Mouse (Mus musculus) frontal cortex, postnatal 36 days (tissue): ENCODE measurements around the gene Mob3a.
A peak's percentile ranks its signal among the peaks of the same experiment; 100 is the strongest.

ENCODE experiments used
- DNase-seq, 2 experiments: peaks; one replicate each; pipeline ENCODE4 v3.0.0; 2022; ENCODE audit warnings: low spot score in 2 of 2

Gene Mob3a

DNA sequence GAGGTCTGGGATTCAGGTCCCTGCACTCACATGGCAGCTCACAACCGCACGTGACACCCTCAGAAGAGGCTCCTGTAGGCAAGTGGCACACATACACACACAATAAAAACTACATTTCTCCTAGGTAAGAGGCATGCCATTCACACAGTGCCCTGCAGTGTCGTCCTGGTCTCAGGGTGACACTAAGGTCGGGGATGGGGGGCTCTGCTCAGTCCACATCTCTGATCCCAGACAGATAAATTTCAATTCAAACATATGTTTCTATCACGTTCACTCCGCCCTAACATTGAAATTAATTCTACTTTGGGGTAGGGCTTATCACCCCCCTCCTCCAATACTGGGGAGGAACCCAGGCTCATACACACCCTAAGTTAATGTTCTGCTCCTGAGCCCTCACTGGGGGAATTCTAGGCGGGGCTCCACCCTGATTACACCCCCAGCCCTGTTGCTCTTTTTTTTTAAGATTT lies 1.7 kb downstream of the Mob3a start:
- no peak for DNase-seq

DNA sequence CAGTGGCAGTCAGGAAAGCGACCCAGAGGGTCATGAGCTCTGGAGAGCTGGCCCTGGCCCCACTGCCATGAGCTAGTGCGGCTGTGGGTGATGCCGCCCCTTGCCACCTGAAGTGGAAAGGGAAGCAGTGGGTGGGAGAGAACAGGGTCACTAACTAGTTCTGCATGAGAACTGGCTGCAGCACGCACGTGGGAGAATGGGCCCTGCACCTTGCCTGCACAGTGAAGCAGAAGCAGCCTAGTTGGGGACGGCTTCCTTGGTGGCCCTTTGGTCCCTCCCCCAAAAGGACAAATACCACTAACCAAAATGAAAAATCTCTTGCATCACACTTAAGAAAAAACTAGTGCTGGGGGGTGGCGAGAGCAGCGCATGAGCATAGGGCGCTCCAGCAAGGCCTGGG lies 3.2 kb downstream of the Mob3a start:
- no peak for DNase-seq

DNA sequence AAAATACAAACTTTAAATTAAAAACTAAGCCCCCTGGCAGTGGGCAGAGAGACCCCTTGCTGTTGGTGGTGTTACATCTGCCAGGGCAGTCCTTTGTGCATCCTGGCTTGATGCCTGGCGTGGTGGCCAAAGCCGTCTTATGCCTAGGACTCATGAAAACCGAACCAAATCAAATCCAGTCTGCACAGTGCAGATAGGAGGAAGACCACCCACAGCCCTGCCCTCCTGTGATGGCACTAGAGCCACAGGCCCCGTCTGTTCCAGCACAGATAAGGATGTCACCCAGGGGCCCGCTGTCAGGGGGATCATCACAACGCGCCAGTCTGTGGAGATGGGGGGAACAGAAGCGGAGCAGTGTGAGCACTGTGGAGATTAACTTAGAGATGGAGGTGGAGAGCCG lies 4.0 kb downstream of the Mob3a start:
- DNase-seq, result no peak

DNA sequence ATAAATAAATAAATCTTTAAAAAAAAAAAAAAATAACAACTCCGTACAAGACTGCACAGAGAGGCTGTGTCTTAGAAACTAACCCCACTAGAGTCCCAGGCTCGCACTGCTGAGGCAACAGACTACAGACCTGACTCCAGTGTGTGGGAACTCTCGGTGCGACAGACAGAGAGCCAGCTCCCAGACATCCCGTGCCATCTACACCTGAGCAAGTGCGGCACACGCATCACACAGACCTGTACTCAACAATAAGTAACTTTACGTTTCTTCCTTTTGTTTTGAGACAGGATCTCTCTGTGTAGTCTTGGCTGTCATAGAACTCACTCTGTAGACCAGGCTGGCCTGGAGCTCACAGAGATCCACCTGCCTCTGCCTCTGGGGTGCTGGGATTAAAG lies 4.4 kb downstream of the Mob3a start:
- no peak for DNase-seq

DNA sequence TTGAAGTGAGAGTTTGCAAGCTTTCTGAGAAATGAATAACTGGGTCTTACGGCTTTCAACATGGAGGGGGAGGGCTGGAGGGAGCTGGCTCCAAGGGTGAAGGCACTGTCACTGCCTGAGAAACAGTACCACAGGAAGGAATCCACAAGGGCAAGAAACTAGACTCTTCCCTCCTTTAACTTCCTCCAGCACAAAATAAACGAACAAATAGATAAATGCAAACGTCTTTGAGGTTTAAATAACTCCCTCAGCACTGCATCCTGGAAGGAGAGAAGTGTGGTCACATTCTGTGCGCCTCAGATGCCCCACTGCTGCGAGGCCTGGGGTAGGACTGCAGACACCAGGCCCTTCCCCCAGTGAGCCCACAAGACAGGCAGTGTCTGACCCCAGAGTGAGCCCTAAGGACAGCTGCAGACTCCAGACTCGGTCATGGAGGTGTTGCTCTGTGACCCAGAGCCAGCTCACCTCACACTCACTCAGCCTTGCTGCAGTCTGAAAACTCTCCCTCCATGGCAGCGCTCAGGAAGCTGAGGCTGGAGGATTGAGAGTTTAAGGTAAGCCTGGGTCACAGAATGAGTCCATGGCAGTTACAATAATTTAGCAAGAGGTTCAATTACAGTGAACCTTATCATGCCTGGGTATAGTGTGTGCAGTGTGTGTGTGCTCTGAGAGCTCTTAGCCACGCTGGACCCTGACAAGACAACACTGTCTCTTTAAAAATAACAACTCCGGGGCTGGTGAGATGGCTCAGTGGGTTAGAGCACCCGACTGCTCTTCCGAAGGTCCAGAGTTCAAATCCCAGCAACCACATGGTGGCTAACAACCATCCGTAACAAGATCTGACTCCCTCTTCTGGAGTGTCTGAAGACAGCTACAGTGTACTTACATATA lies 5.0 kb downstream of the Mob3a start:
- no peak for DNase-seq

DNA sequence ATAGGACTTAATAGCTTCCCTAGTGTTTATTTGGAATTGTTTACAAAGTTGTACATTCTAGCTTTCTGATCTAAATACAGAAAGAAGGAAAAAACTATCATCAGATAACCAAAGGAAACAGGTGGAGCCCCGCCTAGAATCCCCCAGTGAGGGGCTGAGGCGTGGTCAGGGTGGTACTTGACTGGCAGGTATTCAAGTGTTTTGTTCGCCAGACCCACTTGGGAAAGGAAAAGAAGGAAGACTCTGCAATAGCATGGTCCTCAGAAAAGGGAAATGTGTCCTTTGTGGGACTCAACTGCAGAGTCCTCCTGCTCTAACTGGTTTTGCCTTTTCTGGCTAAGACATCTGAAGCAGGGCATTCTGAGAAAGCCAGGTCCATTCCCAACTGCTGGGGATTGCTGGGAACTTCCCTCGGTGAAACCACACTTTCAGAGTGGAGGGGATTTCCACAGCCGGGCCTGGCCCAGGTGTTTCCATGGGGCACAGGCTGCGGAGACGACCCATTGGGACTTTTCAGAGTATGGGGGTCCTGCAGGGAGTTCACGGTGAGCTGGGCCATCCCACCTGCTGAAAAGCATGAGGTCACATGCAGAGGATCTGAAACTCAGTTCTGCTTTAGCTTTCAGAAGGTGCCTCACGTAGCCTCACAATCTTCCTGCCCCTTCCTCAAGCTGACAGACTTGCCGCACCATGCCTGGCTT lies 5.8 kb downstream of the Mob3a start:
- DNase-seq, result no peak

DNA sequence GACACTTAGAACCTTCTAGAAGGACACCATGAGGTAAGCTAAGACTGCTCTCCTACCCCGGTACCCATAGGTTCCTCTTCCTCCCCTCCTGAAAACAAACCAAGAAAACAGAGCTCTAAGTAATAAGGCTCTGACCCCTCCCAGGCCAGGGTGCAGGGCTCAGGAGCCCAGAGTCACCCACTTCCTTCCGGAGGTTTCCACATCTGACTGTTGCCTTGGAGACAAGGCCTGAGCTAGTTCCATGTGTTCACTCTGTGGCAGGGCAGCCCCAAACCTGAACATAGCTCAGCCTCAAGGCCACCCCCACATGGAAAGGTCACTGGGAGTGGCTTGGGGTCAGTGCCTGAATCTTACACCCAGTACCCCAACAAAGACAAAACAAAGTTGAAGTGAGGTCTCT lies 6.6 kb downstream of the Mob3a start:
- no peak for DNase-seq

DNA sequence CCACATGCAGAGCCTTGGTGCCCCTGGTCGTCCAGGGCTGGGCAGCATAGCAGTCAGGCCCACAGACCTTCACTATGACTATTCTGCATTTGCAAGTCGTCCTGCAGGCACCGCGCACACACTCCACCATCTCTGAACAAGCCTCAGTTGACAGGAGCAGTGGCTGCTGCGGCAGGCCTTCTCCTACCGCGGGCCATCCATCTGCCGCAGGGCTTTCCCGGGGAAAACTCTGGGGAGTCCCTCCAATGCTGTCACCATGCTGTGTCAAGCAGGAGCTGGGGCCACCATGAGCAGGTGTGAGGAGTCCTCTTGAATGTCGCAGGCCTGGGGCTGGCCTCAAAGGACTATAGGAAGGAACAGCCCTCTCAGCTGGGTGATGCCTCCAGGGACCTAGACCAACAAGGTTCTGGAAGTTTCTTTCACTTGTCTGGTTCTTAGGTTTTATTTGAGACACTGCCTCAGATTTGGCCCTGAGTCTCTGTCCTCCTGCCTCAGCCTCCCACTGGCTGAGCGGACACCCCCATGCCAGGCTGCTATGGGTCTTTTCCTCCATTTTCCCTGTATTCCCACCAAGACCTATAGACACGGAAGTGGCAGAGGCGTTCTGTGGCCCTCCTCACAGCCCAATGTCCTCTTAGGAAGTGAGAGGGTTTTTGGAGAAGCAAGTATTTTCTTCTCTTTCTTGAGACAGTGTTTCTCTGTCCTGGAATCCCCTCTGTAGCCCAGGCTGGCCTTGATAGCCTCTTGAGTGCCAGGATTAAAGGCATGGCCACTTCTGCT lies 7.4 kb downstream of the Mob3a start:
- no peak for DNase-seq

DNA sequence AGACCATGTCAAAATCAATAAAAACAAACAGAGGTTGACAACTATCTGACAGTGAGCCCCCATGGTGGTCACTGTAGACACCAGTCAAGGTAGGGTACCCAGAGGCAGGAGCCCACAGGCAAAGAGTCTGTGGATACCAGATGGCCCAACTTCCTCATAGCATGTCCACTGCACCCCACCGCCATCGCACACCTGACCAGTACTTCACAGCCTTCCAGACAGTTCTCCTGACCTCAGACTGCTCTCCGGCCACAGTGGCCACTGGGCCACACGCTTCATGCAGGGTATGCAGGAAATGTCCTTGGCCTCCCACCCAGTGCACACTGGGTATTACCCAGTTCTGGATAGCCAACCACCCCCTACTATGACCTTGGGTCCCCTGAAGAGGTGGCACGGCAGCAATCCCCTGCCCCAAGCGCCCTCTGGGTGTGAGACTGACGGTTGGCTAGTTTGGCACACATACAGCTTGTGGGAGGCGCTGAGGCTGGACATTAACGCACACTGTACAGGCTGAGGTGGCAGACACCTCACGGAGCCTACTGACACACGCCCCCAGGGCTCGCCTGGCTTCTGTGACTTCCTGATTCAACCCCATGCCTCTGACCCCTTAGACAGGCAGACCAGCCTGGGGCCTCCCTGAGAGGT lies 8.3 kb downstream of the Mob3a start:
- no peak for DNase-seq

DNA sequence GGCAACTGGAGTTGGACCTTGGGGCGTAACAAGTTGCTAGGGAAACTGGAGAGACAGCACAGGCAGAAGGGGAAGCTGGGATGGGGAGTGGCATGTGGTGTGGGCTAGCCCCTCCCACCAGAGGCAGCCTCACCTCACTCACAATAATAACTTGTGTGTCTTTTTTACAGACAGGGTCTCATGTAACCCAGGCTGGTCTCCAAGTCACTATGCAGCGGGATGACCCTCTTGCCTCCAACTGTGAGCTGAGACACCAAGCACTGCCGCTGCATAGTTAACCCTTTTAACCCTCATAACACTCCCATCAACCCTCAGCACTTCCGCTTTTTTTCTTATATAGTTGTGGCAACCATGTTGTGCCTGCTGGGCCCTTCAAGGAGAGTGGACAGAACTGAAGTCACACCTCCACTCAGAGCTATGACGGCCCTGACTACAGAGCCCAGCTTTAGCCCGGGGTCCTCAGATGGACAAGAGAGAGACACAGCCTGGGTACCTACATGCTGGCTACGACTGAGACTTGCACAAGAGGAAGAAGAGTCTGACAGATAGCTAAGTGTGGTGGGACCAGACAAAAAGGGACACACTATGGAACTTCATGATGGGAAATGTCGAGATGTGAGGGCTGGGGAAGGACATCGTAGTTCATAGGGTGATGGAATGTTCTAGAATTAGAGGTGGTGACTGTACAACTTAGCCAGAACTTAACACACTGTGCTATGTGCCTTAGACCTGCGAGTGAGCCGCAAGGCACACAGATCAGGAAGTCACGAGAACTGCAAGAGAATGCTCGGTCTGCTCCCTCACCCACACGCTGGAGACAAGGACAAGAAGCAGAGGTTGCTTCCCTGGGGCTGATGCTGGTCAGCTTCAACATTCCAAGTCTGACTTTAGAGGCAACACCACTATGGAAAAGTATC lies 9.3 kb downstream of the Mob3a start:
- DNase-seq, result no peak

DNA sequence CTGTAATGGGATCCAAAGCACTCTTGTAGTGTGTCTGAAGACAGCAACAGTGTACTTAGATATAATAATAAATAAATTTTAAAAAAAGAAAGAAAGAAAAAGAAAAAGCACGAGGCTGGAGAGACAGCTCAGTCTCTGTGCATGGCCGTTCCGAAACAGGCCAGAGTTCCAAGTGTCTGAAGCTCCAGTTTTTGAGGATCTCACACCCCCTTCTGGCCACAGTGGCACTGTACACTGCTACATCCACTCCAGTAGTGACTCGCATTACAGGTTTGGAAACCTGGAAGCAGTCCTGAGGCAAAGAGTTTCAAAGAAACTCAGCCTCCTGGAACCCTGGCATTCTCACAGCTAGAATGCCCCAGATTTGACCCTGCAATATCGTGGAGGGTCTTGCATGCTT lies 13.9 kb downstream of the Mob3a start:
- peak in 1 of 2 experiments; percentile 67 for DNase-seq

DNA sequence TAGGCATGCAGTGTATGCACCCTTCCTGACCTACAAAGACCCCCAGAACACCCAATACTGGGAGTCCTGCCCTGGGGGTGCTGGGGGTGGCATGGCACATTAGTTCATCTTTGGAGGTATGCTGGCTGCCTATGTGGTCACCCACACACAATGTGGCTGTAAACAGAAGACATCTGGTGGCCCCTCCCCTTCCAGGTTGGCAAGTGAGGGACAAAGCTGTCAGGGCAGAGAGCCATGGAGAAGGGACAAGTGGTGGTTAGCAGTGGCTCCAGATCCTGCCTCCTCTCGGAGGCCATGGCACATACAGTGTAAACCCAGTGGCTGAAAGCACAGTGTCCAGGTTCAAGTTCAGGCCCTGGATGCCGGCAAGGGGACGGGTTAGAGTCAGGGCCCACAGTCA lies 15.2 kb downstream of the Mob3a start:
- DNase-seq, result no peak

DNA sequence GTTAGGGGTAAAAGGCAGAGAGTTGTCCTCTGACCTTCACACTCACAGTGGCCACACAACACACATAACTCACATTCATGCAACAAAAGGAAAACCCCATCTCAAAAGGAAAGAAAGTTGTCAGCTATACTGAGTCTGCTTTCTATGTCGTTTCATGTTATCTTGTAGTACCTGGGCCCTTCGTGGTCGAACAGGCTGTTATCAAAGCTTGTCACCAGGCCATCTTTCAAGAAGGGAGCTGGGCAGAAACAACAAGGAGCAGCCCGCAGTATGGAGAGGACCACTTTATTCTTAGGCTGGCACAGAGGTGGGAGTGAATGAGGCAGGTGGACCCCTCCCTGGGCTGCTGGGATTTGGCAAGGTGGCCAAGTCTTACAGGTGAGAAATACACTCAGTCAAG lies 16.8 kb downstream of the Mob3a start:
- no peak for DNase-seq

DNA sequence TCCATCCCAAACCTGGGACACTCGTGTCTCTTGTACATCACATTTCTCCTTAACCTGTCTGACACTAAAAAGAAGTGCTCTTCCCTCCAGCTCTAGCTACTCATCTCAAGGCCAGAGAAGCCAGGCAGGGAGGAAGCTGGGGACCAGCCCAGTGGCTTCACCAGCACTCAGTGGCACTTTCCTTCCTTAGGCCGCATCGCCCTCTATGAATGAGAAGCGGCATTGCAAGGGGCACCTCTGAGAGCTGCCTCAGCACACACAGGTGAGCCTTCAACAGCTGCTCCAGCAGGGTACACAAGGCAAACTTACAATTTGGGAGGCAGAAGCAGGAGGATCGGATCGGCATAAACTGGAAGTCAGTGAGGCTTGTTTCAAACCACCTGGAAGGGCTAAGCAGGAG lies 17.6 kb downstream of the Mob3a start:
- peak in 1 of 2 experiments; percentile 55 for DNase-seq

DNA sequence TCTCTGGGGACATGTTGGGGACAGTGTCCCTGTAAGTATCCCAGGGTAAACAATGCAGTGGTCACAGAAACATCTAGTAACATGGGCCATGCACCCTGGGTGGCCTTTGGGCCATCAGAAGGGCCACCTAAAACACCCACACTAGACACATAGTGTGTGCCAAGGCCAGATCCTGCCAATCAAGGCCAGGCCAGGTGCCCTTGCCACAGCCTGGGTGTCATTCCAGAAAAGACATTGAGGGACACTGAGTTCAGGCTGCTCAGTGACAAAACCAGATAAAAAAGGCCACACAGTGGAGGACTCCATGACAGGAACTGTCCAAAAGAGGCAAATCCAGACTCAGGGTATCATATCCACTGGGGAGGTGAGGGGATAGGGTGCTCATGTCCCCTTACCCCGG lies 18.1 kb downstream of the Mob3a start:
- no peak for DNase-seq

DNA sequence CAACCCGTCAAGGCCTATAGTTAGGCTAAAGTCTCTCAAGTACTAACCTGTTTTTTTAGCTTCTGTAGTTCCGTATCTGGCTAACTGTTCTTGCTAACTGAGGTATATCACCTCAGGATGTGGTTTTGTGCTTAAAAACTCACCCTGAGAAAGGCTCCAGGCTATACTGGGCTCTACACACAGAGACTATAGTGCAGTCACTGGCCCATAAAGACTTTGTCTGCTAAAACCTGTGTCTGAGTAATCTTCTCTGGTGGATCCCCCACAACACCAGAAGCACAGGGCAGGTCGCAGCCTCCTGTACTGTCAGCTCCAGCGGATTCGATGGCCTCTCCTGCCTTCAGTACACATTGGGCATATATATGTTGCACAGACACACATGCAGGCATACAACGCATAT lies 19.8 kb downstream of the Mob3a start:
- DNase-seq, result no peak

DNA sequence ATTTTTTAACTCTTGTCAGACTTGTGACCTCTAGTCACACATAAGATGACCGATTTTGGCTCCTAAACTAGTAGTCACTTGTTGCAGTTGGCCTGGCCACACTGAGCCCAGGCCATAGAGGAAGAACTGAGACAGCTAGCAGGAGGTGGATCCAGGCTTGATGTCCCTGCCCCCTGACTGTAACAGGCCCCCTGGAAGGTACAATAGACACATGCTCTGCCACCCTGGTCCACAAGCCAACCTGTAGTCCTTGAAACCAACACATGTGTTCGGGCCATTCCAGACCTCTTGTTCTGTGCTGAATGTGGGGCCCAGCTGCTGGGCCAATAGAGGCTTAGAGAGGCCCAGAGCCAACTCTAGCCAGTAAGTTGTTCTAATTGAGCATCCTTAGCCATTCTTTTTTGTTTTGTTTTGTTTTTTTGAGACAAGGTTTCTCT lies 21.5 kb downstream of the Mob3a start:
- DNase-seq, result no peak

DNA sequence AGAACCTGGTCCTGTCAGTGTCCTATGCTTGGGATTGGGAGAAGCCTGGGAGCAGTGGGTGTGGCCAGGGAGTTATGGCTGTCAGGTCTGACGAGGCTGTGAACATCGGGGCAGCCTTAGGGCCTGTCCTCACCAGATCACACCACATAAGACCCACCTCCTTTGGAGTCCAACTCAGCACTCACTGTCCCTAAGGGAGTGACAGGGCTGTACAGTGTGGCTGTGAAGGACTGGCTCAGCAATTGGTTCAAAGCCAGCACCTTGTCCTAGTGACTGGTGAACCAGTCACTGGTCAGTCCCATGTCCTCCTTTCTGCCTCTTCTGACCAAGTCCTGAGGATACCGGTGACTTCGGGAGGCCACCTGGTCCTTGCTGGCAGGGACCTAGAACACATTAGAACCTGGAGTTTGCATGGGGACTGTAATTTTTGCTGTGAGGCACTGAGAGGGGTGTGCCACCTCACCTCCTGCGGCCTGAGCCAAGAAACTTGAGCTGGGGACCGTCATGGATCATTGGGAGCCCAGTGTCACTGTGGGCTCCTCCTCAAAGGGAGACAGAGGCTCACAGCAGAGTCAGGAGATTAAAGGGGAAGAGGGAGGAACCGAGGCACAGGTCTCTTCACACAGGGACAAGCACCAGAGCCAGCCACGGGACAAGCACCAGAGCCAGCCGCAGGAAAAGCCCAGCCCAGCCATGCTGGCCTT lies 22.1 kb downstream of the Mob3a start:
- no peak for DNase-seq

DNA sequence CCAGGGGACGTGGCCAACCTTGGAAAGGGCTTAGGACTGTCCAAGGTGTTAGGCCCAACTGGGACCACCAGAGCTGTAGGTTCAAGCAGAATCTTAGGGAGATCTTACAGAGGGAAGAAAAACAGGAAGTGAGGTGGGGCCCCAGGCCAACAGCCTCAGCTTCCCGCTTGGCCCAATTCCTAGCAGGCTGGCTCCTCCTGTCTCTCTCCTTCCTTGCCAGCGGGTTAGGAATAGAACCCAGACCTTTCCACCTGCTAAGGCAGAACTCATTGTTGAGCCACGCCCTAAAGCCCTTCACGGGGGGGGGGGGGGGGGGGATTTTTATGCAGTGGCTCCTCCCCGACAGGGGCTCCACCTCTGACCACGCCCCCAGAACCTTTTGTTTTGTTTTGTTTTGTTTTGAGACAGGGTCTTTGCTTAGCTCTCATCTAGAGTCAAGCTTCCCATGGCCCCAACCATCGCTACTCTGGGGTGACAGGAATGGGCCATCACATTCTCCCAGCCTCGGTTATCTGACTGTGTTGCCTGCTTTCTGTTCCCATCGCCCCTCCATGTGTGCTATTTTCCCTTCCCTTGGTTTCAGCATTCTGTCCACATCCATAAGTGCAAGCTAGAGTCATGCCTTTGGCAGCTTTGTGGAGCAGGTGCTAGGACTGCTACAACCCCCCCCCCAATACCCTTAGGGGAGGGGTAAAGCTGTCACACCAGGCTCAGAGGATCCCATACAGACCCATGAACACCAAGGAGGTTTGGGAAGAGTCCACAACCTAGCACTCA lies 23.0 kb downstream of the Mob3a start:
- DNase-seq, result no peak
